Mouse (Mus musculus) spleen, postnatal 14 days (tissue): ENCODE measurements at regions not wholly inside any gene's neighbourhood (a gene's known extent, or its start where the extent isn't known, plus 50 kb on each side); places are given as distances from the start of the nearest gene placed in this dataset.

Source experiments
- DNase-seq, 2 experiments: peaks; one replicate each; pipeline ENCODE4 v3.0.0; 2021 to 2022; ENCODE audit warnings: low spot score in 2 of 2

DNA sequence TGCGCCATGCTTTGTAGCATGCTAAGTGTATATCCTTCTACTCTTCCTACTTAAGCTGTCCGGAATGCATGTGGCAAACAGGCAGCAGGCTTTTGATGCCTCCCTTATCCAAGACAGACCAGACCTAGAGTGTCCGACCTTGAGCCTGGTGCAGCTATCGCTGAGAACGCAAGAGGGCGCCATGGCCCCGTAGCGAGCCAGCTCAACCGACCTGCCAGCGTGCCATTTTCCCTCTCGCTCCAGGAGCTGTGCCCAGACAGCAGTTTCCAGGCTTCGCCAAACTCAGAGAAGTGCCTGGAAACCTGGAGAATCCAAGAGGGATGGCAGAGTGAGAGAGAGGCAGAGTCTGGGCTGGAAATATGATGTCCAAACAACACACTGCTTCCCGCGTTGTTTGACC, 155.8 kb upstream of the Gm12830 start:
- peak; percentile 21 to 50 for DNase-seq

GRCm38 (mm10) chr4:114666238-114666978, 155.1 kb upstream of the Gm12830 start:
- DNase-seq, result no peak

DNA sequence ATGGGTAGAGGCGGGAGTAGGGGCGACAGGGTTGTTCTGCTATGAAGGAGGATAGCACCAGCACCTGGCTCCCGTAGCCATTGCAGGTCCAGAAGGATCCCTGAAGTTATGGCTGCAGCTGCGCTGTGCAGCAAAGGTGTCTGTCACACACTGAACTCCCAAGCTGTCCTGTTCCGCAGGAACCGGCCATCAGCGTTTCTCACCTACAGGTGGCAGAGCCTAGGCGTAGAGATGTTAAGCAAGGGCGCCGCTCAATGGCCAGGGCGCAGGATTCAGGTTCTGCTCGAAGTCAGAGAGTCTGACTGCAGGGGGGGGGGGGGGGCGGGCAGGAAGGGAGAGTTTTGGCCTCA, 154.6 kb upstream of the Gm12830 start:
- no peak for DNase-seq

GRCm38 (mm10) chr4:114672096-114672720, 149.3 kb upstream of the Gm12830 start:
- DNase-seq, result no peak

GRCm38 (mm10) chr4:114676908-114677898, 144.3 kb upstream of the Gm12830 start:
- no peak for DNase-seq

DNA sequence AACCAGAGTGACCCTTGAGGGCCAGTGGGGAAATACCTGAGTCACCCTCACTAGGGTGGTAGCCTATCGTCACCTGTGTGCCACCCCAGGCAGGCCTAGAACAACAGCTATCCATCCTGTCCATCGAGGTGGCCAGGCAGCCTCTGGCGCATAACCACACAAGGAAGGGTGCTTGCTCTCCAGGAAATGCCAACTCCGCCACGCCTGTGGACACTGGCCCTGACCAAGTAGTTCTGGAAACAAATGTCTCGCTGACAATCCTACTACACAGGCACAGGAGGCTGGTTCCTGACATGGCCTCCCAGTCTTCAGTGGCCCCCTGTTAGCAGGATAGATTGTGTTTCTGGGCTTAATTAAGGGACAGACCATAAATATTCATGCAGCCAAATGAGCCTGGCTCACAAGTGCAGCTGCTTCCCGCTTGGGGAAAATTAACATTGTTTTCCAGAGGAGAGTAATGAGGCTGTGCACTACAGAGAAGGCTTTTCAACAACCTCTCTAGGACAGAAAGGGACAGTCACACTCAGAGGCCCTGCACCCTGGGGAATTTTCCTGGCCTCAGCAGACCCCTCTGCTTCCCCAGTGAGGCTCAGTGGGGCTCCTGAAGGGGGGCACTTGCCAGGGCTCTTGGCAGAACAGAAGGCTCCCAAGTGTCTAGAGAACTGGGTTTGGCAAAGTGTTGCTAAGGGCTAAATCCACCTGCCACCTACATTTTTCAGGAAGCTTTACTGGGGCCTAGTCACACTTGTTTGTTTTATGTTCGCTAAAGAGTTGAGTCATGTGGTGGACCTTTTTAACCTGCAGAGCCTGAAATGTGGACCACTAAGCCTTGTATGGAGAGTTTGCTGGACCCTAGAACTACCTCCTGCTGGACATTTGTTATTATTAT, 143.2 kb upstream of the Gm12830 start:
- DNase-seq, result no peak

- DNase-seq, result no peak
Measured at GRCm38 (mm10) chr4:114680360-114680759, 141.2 kb upstream of the Gm12830 start.

DNA sequence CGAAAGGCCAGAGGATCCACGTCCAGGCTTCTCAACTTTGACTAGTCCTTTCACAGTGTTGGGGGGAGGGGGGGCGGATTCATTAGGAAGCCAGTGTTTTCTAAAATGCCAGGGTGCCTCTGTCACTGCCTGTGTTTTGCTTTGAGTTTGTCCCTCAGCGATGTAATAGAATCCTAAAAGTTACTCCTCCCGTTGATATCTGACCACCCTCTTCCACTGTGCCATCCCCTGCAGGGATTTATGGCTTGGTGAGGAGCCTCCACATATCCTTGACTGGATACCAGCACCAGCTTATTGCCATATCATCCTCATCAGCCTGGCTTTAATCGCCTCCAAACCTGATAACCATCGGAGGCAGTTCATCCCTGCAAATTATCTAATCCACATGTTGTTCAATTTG, 138.6 kb upstream of the Gm12830 start:
- no peak for DNase-seq

DNA sequence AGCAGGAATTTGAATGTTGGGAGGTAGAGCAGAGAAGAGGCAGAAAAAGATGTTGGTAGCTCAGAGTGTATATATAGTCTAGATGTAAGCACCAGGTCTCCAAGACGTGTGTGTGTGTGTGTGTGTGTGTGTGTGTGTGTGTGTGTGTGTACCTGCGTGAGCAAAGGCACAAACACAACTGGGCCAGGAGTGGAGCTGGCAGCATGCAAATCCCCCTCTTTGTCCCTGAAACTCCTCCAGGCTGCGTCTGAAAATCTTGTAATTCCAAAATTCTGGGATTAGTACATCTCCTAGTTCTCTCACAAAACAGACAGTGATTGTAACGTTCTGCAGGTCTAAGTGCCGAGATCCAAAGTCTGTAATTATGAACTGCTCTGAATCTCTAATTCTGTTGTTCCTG, 137.8 kb upstream of the Gm12830 start:
- no peak for DNase-seq

DNA sequence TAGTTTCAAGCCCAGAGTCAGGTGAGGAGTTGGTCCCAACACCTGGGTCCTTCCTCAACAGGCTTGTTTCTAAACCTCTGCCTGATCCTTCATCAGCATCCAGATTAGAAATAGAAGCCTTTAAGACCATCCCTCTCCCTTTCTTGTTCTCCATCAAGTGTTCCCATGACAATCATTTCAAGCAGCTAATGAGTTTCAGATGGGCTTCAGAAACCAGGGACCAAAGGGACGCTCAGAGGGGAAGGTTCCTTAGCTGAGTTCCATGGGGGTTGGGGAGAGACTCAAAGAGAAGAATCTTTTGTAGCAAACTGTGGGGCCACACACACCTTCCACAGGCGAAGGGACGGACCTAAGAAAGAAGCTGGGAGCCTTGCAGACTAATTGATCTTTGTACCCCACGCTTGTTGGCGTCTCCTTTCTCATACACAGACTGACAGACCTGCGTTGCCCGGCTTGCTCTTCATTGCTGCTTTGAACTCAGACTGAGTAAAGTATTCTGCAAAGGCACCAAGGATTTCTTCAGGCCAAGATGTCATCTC, 136.6 kb upstream of the Gm12830 start:
- no peak for DNase-seq

DNA sequence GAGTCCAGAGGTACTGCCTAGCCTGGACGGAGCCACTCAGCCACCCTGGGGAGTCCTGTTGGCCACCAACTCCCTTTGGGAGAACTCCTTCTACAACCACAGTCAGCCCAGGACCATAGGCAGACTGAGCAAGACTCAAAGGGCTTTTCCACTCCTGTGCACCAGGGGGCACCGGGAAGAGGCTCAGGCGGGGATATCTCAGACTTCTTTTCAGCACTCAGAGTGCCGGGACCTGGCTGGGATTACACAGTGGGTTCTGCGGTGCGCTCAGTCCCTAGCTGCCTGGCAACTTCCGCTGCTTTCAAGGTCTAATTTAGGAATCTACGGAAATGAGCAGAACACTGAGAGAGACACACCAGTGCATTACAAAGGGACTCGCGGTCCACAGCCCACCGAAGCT, 136.1 kb upstream of the Gm12830 start:
- DNase-seq, result no peak

GRCm38 (mm10) chr4:114686091-114686490, 135.4 kb upstream of the Gm12830 start:
- DNase-seq, result no peak

DNA sequence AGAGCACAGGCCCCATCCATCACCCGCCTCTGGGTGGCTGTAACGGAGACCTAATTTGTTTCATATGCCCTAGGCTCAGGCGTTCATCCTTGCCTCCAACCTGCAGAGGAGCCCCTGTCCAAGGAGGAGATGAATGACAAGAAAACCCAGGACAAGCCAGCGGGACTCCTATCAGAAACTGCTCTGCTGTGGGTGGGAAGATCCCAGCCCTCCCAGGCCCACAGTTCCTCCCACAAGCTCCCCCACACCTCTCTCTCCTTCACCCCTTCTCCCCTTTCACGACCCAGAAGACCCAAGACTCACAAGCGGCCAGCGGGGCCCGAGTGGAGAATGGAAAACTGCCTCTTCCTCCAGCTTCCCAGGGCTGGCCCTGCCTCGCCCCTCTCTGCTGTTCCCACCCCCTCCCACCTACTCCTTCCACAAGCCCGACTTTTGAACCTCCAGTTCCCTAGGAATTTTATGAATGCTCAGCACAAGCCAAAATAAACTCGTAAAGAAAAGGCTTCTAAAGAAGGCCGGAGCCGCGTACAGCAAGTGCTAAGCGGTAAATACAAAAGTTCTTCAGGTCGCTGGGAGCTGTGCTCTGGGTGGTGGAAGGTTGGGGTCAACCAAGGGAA, 133.1 kb upstream of the Gm12830 start:
- no peak for DNase-seq

DNA sequence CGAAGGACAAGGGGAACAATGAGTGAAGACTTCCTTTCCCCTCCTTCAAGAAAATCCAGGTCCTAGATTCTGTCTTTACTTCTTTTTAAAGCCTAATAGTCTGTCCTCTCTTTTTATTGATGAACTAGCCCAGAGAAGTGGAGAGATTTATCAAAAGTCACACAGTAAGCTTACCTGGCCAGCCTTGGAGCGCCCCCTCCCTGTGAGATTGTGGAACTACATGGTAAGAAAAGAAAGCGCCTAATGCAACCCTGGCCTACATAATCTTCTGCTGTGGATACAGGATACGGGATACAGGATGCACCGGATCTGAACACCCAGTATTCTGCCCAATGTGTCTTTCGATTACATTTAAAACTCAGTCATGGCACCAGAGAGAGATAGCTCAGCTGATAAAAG, 132.6 kb upstream of the Gm12830 start:
- DNase-seq, result no peak

DNA sequence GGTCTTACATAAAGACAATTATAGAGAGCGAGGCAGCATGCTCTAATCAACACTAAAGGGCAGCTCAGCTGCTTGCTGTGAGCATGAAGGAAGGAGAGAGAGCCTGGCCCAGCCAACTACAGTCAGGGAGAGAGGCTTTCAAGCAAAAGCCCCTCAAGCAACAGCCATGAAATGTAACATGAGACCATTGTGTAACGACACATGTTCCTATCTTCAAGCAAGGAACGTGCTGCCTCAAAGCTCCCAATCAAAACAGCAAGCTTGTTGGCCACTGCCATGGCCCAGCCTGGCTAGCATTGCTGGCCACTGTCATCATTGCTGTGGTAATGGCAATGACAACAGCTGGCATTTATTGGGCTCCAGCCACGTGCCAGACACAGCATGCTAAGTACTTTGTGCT, 115.9 kb upstream of the Gm12830 start:
- DNase-seq, result no peak

DNA sequence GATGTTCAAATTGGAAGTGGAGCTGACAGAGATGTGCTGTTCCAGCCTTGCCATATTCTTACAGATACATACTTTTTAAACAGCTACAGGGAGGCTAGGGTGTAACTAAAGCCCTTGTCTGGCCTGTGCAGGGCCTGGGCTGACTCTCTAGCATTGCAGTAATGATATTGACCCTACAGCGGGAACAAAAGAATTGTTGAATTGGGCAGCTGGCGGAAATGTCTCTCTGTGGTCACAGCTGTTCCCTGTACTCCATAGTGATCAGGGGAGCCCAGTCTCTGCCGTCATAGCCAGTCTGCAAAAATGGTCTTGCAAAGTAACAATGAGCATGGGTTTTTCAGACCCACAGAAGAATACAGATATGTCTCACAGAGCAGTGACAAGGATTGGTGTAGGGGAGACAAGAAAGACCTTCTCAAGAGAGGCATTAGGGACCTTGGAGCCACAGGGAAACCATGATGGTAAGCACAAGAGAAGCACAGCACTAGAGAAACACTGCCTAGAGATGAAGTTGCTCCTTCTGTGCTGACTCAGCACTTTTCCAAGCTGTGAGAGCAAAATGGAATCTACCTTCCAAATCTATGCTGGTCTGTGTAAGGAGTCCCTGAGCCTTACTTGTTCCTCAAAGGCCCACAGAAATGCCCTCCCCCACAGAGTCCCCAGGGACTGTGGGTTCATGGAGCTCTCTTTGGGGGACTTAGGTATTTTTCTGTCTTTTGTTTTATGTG, 111.2 kb upstream of the Gm12830 start:
- DNase-seq, result no peak

DNA sequence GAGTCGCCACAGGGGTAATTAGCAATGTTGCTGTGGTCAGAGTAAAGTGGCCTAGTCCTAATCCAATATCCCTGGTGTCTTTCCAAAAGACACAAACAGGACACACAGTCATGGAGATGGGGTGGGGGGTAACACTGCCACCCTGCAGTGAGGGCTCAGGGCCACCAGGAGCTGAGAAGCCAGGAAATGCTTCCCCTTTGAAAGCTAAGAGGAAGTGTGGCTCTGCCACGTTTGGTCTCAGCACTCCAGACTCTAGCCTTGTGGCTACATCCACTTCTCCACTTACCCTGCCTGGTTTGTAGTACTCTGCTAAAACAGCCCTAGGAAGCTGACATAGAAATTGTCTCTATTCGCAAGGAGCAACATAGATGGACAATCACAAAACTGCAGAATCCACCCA, 110.4 kb upstream of the Gm12830 start:
- DNase-seq, result no peak

DNA sequence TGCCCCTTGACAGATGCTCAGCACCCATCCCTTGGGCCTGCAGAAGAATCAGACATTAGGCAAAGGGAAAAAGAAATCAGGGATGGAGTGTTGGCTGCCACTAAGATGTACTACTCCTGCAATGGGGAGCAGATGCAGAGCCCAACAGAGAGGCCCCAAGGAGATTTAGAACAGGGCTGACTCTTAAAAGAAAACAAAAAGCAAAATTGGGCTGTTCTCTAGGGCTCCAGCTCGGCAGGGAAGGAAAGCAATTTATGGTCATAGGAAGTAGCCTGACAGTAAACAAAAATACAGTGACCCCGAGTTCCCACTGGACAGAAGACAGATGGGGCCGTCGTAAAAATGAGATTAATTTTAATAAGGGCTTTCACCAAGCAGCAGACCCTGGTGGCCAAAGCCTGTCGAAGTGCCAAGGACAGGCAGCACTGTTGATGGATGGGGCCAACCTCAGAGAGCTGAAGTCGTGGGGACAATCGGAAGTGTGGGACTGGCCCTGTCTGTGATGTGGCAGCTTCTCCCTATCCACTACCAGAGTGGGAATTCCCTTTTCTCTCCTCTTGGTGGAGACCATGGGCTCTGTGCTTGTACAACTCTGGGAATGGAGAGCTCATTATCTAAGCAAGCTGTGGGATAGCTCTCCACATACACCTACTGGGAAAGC, 109.4 kb upstream of the Gm12830 start:
- DNase-seq, result no peak

GRCm38 (mm10) chr4:114712921-114713527, 108.5 kb upstream of the Gm12830 start:
- no peak for DNase-seq
